Mouse (Mus musculus) 416B (cell line): Measurements from ENCODE around the gene Plau.

Experiments
- DNase-seq: peaks from one replicate; pipeline ENCODE4 v3.0.0; 2011; ENCODE audit warnings: low read depth

Plau gene

DNA sequence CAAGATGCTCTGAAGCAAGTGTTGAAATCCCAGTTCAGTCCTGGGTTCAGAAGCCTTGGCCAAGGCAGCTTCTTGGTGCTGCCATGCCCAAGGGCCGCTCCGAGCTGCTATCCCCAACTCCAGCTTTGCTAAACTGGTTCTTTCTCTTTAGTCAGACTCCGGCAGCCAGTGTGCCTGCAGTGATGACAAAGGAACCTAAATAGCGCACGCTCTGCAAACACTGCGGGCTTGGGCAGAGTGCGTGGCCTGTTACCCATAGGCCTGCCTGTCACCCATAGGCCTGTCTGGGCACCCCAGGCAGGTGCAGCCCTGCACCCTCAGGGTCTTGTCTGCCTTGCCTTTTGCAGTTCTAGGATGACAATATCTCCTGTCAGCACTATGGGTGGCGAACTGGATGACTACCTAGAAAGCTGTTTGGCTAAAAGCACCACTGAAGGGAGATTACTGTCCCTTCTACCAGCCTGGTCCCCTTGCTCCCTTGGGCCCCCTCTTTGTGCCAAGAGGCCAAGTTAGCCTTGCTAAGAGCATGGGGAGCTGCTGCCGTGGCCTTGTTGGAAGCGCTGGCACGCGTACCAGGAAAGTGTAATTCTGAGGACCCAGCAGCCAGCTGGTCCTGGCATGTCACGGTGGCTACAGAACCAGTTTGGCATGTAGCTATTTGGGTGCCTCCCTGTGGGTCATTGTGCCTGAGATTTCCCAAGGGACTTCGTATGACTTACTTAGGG, 30.2 kb upstream of the Plau start:
- no peak for DNase-seq

DNA sequence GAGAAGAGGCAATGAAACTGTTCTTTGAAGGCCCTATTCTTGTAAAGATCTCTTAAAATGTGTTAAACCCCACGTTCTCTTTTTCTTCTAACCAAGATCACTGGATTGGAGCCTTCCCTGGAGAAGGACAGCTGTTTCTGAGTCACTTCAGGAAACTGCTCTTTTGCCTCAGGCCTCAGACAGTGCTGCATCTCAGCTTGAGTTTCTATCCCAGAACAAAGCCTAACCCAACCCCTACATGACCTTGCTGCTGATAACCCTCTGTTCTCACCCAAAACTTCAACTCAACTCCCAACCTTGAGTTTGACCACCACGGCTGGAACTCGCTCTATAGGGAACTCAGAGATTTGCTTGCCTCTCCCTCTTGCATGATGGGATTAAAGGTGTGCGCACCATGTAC, 27.1 kb upstream of the Plau start:
- DNase-seq = peak; percentile 64

DNA sequence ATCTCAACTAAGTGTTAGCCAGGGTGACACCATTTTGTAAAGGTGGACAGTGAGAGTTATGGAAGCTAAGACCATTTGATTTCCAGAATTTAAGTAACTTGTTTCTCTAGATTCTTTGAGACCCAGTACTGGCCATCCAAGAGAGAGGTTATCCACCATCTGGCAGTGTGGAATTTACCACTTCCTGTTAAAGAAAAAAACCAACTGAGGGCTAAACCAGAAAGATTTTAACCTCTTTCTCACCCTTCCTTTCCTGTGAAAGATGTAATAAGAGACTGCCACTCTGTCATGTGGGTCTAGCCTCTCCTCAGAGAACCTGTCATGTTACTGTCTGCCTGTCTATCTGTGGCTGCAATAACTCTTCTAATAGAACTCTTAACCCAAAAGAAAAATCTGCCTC, 26.6 kb upstream of the Plau start:
- DNase-seq = peak; percentile 91

DNA sequence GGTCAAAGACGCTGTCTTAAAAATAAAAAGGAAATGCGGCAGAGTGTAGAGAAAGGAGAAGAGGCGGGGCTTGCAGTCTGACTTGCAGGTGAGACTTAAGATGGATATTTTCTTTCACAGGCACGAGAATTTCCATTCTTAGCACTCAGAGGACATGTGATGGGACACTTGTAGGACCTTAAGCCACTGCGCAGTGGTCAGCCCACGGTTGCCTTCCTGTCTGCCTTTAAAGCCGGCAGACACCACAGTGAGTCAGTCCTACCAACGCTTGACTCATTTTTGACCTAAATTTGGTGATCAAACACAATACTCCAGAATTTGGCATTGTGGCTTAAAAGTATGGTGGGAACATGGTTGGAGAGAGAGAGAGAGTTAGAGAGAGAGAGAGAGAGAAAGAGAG, 25.2 kb upstream of the Plau start:
- peak; percentile 89 for DNase-seq

DNA sequence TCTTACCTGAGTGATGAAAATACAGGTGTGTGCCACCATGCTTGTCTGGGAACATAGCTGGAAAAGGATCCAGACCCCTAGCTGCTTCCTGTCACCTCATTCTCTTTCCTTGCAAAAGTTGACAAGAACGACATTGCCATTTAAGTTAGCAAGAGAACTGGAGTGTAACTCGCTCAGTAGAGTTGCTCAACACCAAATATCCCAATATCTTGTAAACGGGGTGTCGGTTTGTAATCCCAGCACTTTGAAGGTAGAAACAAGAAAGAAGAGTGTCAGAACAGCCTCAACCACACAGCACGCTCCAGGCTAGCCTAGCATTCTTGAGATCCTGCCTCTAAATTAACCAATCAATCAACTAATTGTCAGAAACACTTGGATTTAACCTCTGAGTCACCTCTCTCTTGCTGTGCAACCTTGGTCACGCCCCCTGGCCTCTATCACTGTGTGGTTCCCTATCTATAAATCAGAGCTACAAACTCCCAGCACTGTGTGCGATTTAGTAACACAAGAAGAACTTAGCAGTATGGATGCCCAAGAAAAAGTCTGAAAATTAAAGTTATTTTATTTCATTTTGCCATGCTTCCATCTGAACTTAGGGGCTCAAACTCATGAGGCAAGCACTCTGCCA, 24.6 kb upstream of the Plau start:
- DNase-seq = peak; percentile 61

DNA sequence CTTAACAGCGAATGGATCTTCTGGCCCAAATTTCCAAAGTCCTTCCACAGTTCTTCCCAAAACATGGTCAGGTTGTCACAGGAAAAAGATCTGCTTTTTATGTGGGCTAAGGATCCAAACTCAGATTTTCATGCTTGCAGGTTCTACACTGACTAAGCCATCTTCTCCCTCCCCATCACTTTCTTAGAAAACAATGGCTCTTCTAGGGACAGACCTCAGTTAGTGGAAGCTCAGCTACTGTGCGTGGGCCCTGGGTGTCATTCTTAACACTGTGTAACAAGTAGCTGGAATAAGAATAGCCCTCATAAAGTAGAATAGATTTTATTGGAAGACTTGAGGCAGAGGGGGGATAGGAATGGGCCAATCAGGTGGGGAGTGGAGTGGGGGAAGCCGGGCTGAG, 21.0 kb upstream of the Plau start:
- no peak for DNase-seq

DNA sequence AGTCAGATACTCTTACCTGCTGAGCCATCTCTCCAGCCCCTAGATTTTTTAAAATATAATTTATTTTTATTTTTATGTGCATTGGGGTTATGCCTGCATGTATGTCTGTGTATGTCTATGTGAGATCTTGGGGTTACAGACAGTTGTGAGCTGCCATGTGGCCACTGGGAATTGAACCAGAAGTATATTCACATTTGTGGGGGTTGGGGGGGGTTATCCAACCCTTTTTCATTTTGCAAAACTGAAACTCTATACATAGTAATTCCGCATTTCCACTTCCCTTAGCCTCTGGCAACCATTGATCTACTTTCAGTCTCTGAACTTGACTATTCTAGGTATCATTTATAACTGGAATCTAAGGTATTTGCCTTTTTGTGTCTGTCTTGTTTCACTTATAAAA, 11.9 kb upstream of the Plau start:
- DNase-seq = no peak

DNA sequence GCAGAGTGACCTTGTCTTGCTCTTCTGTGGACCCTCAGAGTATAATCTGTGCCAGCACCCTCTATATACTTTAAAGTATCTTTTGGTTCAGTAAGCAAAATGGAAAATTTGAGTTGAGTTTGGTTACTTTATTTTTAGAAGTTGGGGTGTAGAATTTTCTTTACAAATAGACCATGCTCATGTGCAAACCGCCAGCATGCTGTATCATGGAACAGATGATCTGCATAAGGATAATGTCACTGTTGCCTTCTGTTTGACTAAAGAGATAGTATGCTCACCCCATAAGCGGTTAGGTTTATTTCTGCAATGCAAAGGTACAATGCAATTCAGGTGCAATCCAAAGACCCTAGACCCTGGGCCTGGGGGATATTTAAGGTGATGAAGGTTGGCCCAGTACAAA, 10.9 kb upstream of the Plau start:
- DNase-seq = no peak

DNA sequence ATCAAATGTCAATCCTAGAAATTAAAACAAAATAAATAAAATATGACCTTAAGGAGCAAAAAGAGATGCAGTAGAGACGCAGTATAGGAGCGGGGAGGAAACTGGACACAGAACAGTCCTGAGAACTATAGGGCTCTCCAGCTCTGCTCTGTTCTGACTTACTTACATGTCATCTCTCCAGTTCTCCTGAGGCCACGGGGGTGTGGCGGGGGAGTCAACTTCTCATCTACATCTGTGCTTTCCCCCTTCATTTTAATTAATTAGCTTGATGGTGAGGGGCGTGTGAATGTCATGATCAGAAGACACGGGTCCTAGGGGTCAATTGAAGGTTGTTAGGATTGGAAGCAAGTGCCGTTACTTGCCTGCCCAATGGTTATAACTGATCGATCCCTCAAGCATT, 9.4 kb upstream of the Plau start:
- no peak for DNase-seq

DNA sequence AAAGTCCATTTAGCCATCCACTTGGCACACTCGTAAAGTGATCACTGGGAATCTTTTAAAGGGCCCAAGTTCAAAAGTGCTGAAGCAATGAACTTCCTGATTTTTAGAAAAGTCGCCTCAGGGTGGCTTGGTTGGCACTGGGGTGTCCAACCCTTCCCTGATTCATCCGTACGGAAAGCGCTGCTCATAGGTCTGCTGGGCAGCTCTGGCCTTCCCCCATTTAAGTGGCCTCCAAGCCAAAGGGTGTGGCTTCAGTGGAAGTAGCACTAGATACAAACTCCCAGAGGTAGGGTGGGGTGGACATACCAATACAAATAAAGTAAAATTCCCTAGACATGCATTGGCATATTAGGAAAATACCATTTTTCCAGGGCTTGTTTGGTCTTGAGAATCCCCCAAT, 9.0 kb upstream of the Plau start:
- no peak for DNase-seq

DNA sequence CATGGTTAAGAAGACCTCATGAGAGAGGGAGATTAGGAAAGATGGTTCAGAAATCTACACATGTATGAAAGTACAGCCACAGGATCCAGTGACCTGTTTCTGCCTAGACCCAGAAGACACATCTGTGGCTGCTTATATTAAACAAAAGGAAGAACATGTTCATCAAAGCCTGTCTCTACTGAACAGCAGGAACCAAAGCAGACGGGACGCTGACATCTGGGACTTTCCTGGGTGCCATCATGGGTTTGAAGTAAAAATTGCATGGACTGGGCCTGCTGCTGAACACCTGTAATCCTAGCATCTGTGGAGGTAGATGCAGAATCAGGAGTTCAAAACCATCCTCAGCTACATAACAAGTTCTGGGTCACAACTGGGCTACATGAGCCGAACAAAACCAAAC, 7.9 kb upstream of the Plau start:
- DNase-seq = no peak

DNA sequence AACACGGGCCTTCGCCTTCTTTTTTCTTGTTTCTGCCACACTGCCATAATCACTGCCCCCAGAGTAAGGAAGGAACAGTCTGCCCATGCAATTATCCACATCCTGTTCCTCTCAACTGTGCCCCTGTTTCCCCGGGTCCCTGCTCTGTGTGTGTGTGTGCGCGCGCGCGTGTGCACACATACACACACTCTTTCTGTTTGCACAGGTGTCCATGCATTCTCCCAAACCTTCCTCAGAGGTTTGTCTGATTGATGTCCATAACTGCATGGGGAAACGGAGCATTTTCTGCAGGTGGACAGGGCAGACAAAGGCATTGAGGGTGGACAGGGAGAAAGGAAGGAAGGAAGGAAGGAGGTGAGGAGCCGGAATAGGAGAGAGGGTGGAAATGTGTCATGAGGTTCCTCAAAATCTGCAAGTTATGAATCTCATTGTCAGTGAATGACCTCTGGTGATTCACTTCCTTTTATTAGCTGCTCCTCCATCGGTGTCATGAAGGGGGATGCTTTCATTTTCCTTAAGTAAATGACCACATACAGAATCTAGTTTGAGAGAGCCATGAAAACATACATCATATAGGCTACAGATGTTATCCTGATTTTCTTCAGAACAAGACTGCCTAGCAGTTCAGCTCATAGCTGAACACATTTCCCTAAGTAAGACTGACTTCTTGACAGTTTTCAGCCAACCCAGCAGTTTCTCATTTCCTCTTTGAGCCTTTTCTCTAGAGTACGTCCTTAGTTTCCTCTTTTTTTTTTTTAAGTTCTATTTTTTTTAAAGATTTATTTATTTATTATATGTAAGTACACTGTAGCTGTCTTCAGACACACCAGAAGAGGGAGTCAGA, 6.7 kb upstream of the Plau start:
- peak; percentile 87 for DNase-seq

DNA sequence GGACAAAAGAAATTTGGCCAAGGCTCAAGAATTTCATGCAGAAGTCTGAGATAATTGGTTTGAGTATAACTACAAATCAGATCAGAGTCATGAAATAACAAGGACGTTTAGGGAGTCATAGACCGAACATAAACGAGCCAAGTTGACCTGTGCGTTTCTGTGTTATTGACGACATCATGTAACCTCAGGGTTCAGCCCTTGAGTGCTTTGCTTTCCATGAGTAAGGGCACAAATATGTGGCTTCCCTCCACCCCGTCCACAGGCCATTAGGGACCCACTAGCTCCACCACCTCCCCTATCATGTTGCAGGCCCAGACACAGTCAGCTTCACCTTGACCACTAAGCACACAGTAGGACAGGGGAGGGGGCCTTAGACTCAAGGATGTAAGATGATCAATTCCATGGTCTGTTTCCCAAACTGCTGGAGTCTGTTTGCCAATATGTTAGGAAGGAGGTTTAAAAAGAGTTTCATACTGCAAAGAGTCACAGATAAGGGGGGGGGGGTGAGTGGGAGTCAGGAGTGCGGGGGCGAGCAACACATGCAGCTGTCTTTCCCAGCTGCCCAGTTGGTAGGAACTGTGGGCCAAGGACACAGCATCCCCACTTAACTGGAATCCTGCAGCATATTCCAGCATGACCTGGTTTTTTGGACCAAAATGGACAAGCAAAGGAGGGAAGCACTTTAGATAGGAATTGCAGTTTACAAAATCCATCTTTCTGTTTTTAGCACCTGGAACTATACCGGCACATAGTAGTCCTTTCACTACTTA, 5.1 kb upstream of the Plau start:
- DNase-seq = no peak

DNA sequence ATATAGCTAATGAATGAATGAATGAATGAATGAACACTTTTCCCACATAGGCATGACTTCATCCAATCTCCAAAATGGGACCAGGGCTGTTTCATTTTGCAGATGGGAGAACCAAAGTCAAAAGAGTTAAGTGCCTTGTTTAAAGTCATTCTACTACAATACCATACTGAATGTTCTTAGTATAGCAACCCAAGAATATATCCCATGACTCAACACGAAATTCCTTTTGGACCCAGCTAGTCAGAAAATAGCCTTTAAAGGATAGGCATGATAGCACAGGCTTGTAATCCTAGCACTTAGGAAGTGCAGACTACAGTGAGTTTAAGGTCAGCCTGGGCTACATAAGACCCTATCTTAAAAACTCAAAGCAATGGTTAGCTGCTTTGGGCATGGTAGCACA, 4.5 kb upstream of the Plau start:
- no peak for DNase-seq

DNA sequence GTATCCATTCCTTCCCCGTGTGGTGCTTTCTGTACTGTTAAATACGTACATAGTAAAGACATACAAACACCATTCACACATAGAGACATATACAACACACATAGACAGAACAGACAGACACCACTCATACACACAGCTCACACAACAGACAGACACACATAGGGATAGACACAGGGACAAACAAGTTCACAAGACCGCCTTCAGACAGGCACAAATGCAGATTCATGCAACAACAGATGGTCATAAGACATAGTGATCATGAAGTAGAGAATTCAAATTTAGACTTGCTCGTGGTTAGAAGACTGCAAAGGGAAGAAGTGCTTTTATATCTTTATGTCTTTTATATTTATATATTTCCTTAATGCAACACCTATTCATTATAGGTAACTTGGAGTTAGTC, 2.9 kb upstream of the Plau start:
- DNase-seq = no peak

DNA sequence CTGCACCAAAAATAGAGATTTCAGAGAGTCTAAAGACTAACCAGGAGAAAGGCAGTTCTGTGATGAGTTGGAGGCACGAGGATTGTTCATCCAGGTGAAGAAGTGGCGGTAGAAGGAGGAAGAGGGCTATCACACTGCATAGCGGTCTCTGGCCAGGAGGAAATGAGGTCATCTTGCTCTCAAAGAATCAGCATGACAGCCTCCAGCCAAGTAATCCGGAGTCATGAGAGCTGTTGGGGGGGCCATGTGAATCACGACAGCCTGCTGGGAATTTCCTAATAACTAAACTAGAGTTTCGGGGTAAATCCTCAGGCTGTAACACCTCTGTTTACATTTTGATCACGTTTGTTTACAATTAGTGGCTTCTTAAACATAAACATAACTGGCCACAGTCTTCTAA, 2.3 kb upstream of the Plau start:
- peak; percentile 74 for DNase-seq

DNA sequence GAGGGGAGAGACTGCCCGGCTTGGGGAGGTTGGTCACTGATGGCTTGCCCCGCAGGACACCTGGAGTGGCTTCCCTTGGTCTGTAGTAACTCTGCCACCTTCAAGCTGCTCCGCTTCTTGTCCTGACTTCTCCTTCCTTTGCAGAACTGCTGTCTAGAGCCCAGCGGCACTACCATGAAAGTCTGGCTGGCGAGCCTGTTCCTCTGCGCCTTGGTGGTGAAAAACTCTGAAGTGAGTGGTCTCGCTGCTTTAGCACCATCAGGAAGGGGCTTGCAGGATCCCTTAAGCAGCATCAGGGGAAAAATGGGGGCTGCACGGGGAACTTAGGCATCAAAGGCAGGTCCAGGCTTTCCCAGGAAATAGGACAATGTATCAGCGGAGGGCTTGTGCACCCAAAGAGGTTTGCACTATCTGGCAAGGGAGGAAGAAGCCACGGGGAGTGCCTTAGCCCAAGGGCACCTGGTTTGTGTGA, 481 bp downstream of the Plau start:
- no peak for DNase-seq

DNA sequence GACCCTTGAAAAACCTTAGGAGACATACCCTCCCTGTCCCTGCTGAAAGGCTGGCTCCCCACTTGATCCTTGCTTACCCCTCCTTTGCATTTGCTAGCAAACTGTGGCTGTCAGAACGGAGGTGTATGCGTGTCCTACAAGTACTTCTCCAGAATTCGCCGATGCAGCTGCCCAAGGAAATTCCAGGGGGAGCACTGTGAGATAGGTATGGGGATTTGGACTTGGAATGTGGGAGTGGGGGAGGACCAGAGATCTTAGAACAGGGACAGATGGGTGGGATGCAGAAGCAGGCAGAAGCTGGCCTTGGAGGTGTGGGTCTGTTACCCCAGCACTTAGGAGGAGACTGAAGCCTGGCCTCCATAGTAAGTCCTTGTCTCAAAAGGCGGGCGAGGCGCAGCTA, 1.2 kb downstream of the Plau start:
- no peak for DNase-seq

DNA sequence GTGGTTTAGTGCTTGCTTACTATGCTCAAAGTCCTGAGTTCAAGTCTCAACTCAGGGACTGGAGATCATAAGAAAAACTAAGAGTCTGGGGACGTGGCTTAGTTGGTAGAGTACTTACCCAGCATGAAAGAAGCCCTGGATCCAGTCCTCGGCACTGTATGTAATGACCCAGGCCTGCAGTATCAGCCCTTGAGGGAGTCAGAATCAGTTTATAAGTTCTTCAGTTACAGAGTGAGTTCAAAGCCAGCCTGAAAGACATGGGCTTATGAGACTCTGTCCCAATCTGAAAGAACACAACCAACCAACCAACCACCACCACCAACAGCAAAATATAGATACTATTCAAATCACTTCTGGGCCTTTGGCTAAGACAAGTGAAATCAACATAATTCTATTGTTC, 5.1 kb downstream of the Plau start:
- DNase-seq = no peak

DNA sequence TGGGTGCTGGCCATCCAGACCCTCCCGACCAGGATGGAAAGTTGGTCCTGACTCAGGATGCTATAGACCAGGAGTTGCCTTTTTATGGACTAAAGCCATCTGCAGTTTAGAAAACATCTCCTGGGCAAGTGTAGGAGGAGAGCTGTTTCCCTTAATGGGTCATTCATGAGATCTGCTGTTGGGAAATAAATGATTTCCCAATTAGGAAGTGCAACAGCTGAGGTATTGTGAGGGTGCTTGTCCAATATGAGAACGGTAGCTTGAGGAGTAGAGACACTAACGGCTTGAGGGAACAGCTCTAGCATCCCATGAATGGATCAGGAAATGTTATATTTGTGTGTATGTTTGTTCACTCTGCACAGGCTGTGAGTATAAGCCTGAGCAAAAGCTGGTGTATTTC, 6.2 kb downstream of the Plau start:
- DNase-seq = peak; percentile 61

DNA sequence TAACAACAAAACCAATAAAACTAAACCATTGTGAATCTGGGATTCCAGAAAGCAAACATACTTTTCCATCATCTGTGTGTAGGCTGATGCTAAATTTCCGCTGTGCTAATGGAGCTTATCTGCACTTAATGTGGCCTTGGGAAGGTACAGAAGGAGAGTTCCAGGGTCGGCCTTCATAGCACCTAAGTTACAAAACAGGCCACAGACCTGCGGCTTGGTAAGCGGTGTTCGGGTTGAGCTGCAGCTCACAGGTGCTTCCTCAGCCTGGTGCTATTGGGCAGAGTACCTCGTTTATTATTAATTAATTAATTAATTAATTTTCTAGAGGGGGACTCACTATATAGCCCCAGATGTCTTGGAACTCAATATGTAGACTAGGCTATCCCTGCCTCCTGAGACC, 7.7 kb downstream of the Plau start:
- no peak for DNase-seq
